Mouse (Mus musculus) right cerebral cortex, postnatal 25 days (tissue): ENCODE results near the gene Tubg2.

ENCODE experiments used
- DNase-seq: peaks from one replicate; pipeline ENCODE4 v3.0.0; 2022

Tubg2 gene

DNA sequence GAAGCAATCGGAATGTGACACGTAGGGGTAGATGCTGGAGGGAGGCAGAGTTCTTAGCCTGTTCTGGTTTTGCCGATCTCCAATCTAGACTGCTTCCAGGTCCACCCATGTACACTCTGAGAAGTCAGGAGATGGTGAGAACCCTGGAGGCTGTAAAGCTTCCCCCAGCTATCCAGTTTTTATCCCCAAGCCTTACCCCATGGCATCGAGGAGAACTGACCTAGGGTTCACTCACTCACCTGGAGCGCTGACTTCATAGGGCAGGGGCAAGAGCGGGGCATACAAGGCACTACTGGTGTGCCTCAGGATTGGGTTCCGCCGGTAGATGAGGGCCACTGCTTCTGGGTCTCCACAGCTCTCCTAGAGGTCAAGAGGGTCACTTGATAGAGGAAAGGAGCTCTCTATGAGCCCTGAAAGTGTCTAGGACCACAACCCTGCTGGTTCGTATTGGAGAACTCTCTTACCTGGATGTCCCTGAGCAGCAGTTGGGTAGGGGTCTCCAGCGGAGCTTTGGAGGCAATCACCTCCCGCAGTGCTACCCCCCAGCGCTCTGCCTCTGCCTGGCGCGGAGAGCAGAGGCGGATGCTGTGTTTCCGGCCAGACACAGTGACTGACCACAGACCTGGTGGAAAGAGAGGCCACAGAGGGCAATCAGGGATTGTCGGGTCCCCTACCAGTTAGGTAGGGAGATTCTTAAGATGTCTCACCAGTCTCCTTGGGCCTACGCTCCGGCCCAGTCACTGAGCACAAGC lies 11.7 kb downstream of the Tubg2 start:
- DNase-seq, result no peak

- no peak for DNase-seq
Observed at GRCm38 (mm10) chr11:101167963-101168300, 12.2 kb downstream of the Tubg2 start.

GRCm38 (mm10) chr11:101168301-101168980 lies 12.7 kb downstream of the Tubg2 start:
- DNase-seq, result no peak

DNA sequence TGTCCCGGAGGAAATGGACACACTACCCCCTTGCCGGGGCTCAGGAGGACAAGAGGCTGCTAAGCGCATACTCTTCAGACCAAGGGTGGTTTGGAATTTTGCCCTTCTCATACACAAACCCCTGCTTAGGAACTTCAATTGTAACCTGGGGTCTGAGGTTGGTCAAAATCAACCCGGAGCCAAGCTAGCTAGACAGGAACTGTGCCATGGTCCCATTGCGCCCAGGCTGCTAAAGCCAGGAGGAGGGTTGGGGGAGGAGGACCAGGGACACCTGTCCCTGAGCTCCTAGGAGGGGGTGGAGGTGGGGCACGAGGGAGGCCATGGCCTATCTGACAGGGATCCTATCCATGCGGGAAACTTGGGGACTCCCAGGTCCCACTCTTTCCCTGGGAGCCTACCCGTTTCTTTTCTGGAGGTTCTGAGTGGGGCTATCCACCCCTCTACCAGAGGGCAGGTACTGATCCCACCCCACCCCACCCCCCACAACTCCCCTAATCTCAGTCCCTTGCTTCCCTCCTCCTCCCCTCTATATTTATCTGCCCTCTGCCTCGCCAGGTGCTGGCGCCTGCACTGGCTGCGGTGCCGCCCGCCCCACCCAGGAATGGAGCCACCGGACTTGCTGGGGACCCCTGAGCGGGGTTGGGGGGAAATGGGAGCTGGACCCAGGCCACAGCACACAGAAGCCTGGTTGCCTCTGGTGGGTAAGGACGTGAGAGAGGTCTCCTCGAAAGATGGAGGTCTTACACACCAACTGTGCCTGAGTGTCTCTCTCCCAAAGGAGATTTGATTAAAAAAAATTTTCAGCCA lies 13.8 kb downstream of the Tubg2 start:
- DNase-seq, result no peak

GRCm38 (mm10) chr11:101170354-101170810 lies 14.7 kb downstream of the Tubg2 start, which contains the start of gene Cntnap1:
Gene Cntnap1 (plus strand): TSS chr11:101170523.
- peak; percentile 47 for DNase-seq

DNA sequence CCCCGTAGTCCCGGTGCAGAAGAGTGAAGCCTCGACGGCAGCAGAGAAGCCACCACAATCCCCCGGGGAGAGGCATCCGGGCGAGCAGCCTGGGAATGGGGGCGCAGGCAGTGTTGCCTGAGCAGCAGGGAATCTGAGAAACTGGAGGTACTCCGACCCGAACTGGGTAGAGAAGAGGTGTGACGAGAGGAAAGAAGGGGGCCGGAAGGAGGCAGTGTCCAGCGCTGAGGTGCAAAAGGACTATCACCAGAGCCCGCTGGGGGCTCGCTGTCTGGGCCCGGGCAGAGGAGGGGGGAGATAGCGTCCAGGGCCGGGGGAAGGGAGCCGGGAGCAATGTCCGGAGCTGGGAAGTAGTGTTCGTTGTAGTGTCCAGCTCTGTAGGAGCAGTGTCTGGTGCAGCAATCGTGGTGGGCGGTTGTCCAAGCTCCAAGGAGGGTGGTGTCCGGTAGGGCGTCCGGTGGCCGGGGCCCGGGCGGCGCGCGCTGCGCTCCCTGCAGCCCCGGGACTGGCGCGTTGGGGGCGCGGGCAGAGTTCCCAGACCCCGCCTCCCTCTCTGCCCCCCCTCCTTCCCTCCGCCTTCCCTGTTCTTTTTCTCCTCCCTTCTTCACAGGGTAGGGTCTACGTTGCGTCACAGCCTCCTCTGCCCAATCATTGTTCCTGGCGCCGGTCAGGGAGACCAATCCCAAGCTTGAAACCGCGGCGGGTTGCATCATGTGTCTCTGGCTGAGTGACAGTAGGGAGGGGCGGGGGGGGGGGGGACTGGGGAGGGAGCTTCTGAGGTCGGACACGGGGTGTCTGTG lies 15.3 kb downstream of the Tubg2 start, which contains the start of gene Plekhh3:
Gene Plekhh3, minus strand, starts transcription at position 541 of the 800 bp plus-strand sequence.
- DNase-seq, result peak; percentile 93

DNA sequence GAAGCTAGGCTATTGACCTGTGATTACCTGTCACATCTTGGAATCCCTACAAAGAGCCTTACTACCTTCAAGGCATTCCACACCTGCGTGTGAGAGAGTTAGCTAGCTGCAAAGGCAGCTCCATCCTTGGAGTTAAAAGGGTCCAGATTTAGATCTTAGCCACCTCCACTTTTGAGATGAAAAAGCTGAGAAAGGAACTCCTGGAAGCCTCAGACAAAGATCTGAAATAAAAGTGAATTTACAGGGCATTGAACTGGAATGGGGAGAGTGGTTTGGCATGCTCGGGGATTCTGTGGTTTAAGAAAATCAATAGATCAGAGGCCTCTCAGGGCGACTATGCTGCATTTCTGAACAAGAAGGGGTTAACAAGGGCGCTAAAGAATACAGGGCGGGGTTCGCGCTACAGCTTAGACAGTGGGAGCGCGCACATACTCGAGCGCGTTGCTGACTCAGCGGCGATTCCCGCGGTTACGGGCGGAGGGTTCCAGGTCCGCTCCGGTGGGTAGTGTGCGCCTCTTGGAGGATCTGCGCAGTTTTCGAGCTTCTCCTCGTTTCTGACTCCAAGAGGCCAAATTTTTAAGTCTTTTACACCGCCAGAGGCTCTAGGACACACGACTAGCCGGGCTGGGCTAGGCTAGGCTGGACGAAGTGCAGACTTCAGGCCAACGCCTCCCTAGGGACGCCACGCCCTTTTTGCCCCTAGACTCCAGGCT lies 16.2 kb downstream of the Tubg2 start:
- DNase-seq, result peak; percentile 76

DNA sequence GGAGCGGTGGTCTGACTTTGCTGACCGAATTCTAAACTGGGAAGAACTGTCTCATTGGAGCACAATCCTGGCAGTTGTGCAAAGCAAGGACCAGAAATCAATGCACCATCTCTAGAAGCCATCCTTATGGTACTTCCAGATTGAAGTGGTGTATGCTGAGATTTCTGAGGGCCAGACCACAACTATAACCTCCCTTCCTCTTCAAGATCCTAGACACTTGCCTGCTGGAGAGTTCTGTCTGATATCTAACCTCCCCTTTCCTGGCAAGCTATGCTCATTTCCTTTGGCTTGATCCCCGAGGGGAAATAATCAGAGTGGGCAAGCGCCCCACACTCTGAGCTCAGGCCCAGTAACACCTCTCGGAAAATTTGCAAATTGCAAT lies 16.7 kb downstream of the Tubg2 start:
- no peak for DNase-seq

GRCm38 (mm10) chr11:101173112-101173511 lies 17.4 kb downstream of the Tubg2 start:
- no peak for DNase-seq

DNA sequence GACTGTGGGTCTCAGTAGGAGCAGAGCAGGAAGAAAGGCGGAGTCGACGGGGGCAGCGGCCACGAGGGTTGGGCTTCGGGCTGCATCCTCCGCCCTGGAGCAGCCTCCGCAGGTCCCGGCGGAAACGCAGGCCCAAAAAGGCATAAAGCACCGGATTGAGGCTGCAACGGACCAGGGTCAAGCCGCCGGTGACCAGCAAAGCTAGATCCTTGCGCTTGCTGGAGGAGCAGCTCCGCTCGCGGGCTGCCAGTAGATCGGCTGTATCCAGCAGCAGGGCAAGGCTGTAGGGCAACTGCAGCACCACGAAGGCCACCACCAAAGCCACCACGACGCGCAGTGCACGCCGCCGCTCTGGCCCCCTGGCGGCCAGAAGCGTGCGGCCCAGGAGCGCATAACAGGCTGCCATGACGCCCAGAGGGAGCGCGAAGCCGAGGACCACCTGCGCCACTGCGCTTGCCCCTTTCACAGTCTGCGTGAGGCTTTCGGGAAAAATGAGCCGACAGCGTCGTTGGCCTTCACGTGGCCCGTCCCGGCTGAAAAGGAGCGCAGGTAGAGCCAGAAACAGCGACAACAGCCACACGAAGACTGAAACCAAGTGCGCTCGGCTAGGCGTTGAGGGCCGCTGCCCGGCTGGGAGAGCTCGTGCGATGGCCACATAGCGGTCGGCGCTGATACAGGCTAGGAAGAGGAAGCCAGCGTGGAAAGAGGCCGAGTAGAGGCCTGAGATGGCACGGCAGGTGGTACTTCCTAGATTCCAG lies 18.1 kb downstream of the Tubg2 start:
- DNase-seq, result peak; percentile 67

DNA sequence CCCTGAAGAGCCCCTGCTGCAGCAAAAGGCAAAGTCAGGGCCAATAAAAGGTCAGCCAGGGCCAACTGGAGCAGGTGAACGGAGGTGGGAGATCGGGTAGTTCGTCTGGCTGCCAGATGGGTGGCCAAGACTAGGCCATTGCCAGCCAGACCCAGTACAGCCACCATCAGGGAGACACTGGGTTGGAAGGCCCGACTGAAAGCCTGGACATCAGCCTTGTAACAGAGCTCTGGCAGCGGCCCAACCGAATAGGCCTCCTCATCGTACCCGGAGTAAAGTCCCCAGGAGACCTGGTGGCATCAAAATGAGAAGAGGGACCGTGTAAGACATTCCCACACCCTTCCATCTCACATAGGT lies 18.7 kb downstream of the Tubg2 start:
- DNase-seq, result no peak

DNA sequence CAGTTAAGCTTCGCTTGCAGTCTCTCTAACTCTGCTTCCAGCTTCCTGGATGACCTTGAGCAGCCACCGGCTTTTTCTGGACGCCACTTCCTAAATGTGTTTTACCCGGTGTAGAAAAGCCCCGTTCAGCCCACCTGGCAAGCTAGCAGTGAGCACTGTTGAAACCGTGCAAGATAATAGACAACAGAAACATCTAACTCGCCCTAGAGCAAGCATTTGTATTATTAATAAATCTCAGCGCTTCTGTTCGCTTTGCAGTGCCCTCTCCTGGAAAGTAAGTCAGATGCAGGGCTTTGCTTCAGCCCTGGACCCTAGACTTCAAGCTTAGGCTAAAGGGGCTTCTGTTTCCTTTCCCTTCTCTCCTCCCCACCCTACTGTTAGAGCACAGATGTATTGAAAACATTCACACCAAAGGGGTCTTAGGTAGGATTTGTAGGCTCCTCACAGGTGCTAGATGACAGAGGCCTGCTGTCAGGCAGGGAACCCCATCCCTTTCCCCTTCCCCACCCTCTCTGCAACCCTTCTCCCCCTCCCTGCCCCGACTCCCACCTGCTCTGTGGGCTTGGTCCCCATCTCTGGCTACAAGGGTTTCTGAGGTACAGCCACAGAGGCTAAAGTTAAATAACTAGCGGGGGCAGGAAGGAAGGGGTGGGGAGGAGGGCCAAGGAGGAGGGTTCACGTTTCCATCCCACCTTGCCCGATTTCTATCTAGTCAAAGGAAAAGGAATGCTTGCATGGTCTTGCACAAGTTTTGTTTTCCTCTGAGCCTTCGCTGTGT lies 19.3 kb downstream of the Tubg2 start, which contains the start of gene Ccr10:
Gene Ccr10, minus strand, starts transcription at position 593 of the 778 bp plus-strand sequence.
- no peak for DNase-seq

DNA sequence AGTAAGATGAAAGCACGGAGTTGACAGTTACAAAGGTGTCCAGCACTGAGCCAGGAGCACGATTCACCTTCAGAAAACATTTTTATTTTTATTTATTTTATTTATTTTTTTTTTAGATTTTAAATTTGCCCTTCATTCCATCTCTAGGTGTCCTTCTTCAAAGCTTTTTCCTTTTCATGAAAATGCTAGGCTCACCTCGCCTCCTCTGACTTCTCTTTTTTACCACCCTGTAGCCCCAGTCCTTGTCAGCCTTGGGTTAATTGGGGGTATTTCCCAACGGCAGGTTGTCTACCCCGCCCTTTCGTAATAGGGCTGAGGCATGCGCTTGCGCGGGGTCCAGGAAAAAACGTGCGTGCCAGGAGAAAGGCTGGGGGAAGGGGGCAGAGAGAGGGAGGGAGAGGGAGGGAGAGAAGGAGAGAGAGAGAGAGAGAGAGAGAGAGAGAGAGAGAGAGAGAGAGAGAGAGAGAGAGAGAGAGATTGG lies 20.0 kb downstream of the Tubg2 start:
- peak; percentile 46 for DNase-seq

DNA sequence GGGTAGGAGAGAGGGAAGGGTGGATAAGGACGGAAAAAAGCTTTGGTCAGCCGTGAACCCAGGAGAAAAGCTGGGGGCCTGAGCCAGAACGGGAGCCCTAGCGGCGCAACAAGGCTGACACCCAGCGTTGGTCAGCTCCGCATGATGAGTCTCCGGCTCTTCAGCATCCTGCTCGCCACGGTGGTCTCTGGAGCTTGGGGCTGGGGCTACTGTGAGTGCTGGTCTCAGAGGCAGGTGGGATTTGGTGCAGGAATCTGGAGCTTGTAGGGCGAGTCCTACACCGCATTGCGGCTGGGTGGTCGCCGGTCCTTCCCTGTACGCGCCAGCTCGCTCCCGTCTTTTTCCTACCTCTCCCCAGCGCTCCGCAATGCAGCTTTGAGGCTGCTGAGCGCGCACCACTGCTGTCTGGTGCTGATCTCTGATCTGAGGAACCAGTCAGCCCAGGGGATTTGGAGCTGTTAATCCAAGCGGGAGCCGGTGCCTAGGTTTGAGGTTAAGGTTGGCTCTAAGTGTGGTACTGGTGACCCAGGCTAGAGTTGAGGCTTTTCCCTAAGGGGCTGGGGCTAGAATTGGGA lies 20.5 kb downstream of the Tubg2 start:
- DNase-seq, result peak; percentile 65

DNA sequence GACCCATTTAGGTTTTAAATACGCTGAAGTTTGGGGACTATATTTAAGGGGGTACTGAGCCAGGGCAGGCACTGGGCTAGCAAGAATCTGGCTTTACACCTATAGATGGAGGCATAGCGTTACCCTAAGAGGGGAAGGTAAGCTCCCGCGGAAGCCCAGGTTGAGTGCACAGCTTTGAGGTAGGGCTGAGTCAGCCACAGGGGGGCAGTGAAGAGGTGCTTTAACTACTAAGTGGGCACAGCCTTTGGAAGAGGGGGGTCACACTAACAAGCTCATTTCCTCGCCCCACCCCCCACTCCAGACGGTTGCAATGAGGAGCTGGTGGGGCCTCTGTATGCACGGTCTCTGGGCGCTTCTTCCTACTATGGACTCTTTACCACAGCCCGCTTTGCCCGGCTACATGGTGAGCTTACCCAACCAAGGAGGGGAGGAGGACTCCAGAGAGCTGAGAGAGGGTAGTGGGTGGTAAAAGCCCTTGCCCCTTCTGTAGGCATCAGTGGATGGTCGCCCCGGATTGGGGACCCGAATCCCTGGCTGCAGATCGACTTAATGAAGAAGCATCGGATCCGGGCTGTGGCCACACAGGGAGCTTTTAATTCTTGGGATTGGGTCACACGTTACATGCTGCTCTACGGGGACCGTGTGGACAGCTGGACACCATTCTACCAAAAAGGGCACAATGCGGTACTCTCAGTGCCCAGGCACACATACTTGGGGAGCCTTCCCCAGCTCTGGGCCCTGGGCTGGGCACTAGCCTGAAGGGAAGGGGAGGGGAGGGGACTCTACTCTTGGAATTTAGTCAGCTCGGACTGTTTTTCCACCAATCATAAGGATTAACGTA lies 21.4 kb downstream of the Tubg2 start:
- peak; percentile 74 for DNase-seq

DNA sequence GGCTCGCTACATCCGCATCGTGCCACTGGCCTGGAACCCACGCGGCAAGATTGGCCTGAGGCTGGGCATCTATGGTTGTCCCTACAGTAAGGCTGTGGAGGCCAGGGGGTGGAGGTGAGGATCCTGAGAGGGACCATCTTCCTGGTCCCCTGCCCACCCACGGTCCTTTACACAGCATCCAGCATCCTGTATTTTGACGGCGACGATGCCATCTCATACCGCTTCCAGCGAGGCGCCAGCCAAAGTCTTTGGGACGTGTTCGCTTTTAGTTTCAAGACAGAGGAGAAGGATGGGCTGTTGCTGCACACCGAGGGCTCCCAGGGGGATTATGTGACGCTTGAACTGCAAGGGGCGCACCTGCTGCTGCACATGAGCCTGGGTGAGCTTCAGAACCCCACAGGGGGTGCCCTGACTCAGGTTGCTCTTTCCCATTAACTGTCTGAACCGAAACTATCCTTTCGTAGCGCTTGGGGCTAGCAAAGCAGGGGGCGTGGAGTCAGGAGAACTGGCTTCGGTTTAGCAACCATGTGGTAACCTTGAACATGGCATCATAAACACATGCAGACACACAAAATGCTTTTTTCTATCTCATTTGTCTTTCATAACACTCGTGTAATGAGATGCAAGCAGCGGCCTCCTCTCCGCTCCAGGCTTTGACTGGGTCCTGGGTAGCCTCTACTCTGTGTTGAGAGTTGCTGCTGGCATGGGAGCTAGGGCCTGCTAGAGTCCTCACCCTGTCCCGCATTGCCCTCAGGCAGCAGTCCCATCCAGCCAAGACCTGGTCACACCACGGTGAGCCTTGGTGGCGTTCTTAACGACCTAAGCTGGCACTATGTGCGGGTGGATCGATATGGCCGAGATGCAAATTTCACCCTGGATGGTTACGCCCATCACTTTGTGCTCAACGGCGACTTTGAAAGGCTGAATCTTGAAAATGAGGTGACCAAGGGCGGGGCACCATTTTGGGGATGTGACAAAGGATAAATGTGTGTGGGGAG lies 22.7 kb downstream of the Tubg2 start:
- DNase-seq, result no peak

DNA sequence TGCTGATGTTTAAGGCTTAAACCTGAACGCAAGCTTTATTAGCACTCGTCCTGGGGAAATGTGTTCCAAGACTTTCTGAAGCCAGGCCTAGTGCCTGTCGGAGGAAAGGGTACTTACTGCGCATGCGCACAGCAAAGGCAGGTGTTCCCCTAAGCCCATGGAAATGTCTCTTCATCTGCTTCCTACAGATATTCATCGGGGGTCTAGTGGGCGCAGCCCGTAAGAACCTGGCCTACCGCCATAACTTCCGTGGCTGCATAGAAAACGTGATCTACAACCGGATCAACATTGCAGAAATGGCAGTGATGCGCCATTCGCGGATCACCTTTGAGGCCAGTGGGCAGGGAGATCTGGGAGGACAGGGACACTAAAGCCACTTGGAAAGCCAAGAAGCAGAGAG lies 23.6 kb downstream of the Tubg2 start:
- no peak for DNase-seq

GRCm38 (mm10) chr11:101180261-101180660 lies 24.6 kb downstream of the Tubg2 start:
- DNase-seq, result no peak
